Mouse (Mus musculus): ENCODE data around the gene Ppm1h. TPM values are rescaled to one million over a fixed set of nuclear protein-coding genes. Genes with fewer than 3 reads are reported as not detected.

The Ppm1h gene
- polyA plus RNA-seq, 2 experiments: 0.60 to 1.5 TPM

GRCm38 (mm10) chr10:122988372-122988771, 309.8 kb downstream of the Ppm1h start:
- no peak for ATAC-seq (ENCODE audit: insufficient read depth)
- no peaks in the 10 kb centered on the region for H3K9me3 ChIP-seq (ENCODE audit: control insufficient read depth, low read length)
- H3K4me3 ChIP-seq (ENCODE audit: insufficient read depth in 1 of 2, low read depth in 2 of 2, low read length in 2 of 2): no peak overlapping the region
- TF ChIP-seq EP300 (IDR thresholded peaks at IDR 0.05; ENCODE audit: low read depth) (no peak), CTCF (IDR thresholded peaks at IDR 0.05; ENCODE audit: low read depth) (no peak)
- peak overlapping the region; percentile 5; the same call in 1 of the 2 replicates for H3K9ac ChIP-seq (replicated peaks)
- no peaks in the 10 kb centered on the region for H3K36me3 ChIP-seq (replicated peaks; ENCODE audit: control insufficient read depth, insufficient read depth, low read depth)
- peaks cover 19% of the 10 kb centered on the region in 2 experiments for H3K4me1 ChIP-seq (replicated peaks; ENCODE audit: control insufficient read depth in 2 of 2, insufficient read depth in 2 of 2, low read length in 1 of 2)
- WGBS (ENCODE audit: insufficient replicate concordance): 66% methylated on average over 7 of the region's 7 CpGs
- peak overlapping the region; percentile 93 for H3K4me2 ChIP-seq (ENCODE audit: low read depth)
- no peaks in the 10 kb centered on the region for H3K27me3 ChIP-seq (ENCODE audit: control insufficient read depth, insufficient read depth, low read length)
- H3K27ac ChIP-seq: no peak overlapping the region
- DNase-seq (ENCODE audit: low read depth in 3 of 3, low spot score in 3 of 3): no peak

- Histone ChIP-seq H3K4me2 (ENCODE audit: low read depth) (no peak overlapping the region), H3K9ac (replicated peaks) (no peak overlapping the region), H3K36me3 (replicated peaks; ENCODE audit: control insufficient read depth, insufficient read depth, low read depth) (peaks cover 6% of the 10 kb centered on the region; the same call in 1 of the 2 replicates), H3K4me1 (replicated peaks; ENCODE audit: control insufficient read depth in 2 of 2, insufficient read depth in 2 of 2, low read length in 1 of 2) (peaks cover 8 to 10% of the 10 kb centered on the region in 2 experiments; a peak in 3 of 4 replicates), H3K27me3 (ENCODE audit: control insufficient read depth, insufficient read depth, low read length) (no peaks in the 10 kb centered on the region), H3K27ac (no peak overlapping the region), H3K4me3 (ENCODE audit: insufficient read depth in 1 of 2, low read depth in 2 of 2, low read length in 2 of 2) (no peak overlapping the region), H3K9me3 (ENCODE audit: control insufficient read depth, low read length) (no peaks in the 10 kb centered on the region)
- TF ChIP-seq CTCF (IDR thresholded peaks at IDR 0.05; ENCODE audit: low read depth) (no peak), EP300 (IDR thresholded peaks at IDR 0.05; ENCODE audit: low read depth) (no peak)
- DNase-seq (ENCODE audit: low read depth in 3 of 3, low spot score in 3 of 3) (no peak), ATAC-seq (ENCODE audit: insufficient read depth) (no peak)
- 83% methylated on average over 9 of the region's 9 CpGs for WGBS (ENCODE audit: insufficient replicate concordance)
These were observed 311.4 kb downstream of the Ppm1h start for GRCm38 (mm10) chr10:122989916-122990315.

GRCm38 (mm10) chr10:122990606-122991005, 312.0 kb downstream of the Ppm1h start:
- Histone ChIP-seq H3K36me3 (replicated peaks; ENCODE audit: control insufficient read depth, insufficient read depth, low read depth) (peaks cover 10% of the 10 kb centered on the region; the same call in 1 of the 2 replicates), H3K4me2 (ENCODE audit: low read depth) (no peak overlapping the region), H3K9me3 (ENCODE audit: control insufficient read depth, low read length) (no peaks in the 10 kb centered on the region), H3K4me1 (replicated peaks; ENCODE audit: control insufficient read depth in 2 of 2, insufficient read depth in 2 of 2, low read length in 1 of 2) (peaks cover 8 to 10% of the 10 kb centered on the region in 2 experiments; a peak in 3 of 4 replicates), H3K27ac (no peak overlapping the region), H3K9ac (replicated peaks) (no peak overlapping the region), H3K27me3 (ENCODE audit: control insufficient read depth, insufficient read depth, low read length) (no peaks in the 10 kb centered on the region), H3K4me3 (ENCODE audit: insufficient read depth in 1 of 2, low read depth in 2 of 2, low read length in 2 of 2) (no peak overlapping the region)
- TF ChIP-seq EP300 (IDR thresholded peaks at IDR 0.05; ENCODE audit: low read depth) (no peak), CTCF (IDR thresholded peaks at IDR 0.05; ENCODE audit: low read depth) (peak; percentile 18; the same call in 1 of the 2 replicates)
- 86% methylated on average over 6 of the region's 6 CpGs for WGBS (ENCODE audit: insufficient replicate concordance)
- DNase-seq (ENCODE audit: low read depth in 3 of 3, low spot score in 3 of 3): no peak
- no peak for ATAC-seq (ENCODE audit: insufficient read depth)

GRCm38 (mm10) chr10:122991053-122991452, 312.5 kb downstream of the Ppm1h start:
- Histone ChIP-seq H3K9me3 (ENCODE audit: control insufficient read depth, low read length) (no peaks in the 10 kb centered on the region), H3K4me1 (replicated peaks; ENCODE audit: control insufficient read depth in 2 of 2, insufficient read depth in 2 of 2, low read length in 1 of 2) (peaks cover 8 to 10% of the 10 kb centered on the region in 2 experiments; a peak in 3 of 4 replicates), H3K9ac (replicated peaks) (no peak overlapping the region), H3K36me3 (replicated peaks; ENCODE audit: control insufficient read depth, insufficient read depth, low read depth) (peaks cover 11% of the 10 kb centered on the region; the same call in 1 of the 2 replicates), H3K4me2 (ENCODE audit: low read depth) (no peak overlapping the region), H3K4me3 (ENCODE audit: insufficient read depth in 1 of 2, low read depth in 2 of 2, low read length in 2 of 2) (no peak overlapping the region), H3K27ac (no peak overlapping the region), H3K27me3 (ENCODE audit: control insufficient read depth, insufficient read depth, low read length) (no peaks in the 10 kb centered on the region)
- TF ChIP-seq CTCF (IDR thresholded peaks at IDR 0.05; ENCODE audit: low read depth) (no peak), EP300 (IDR thresholded peaks at IDR 0.05; ENCODE audit: low read depth) (no peak)
- DNase-seq (ENCODE audit: low read depth in 3 of 3, low spot score in 3 of 3): no peak
- ATAC-seq (ENCODE audit: insufficient read depth): no peak
- 85% methylated on average over 9 of the region's 9 CpGs for WGBS (ENCODE audit: insufficient replicate concordance)

GRCm38 (mm10) chr10:122991648-122992047, 313.1 kb downstream of the Ppm1h start:
- peaks cover 11% of the 10 kb centered on the region; the same call in 1 of the 2 replicates for H3K36me3 ChIP-seq (replicated peaks; ENCODE audit: control insufficient read depth, insufficient read depth, low read depth)
- H3K9me3 ChIP-seq (ENCODE audit: control insufficient read depth, low read length): no peaks in the 10 kb centered on the region
- DNase-seq (ENCODE audit: low read depth in 3 of 3, low spot score in 3 of 3) (no peak), ATAC-seq (ENCODE audit: insufficient read depth) (no peak)
- H3K4me1 ChIP-seq (replicated peaks; ENCODE audit: control insufficient read depth in 2 of 2, insufficient read depth in 2 of 2, low read length in 1 of 2): peaks cover 8 to 10% of the 10 kb centered on the region in 2 experiments; a peak in 3 of 4 replicates
- H3K4me2 ChIP-seq (ENCODE audit: low read depth): no peak overlapping the region
- WGBS (ENCODE audit: insufficient replicate concordance): 80% methylated on average over 9 of the region's 9 CpGs
- TF ChIP-seq CTCF (IDR thresholded peaks at IDR 0.05; ENCODE audit: low read depth) (no peak), EP300 (IDR thresholded peaks at IDR 0.05; ENCODE audit: low read depth) (no peak)
- H3K4me3 ChIP-seq (ENCODE audit: insufficient read depth in 1 of 2, low read depth in 2 of 2, low read length in 2 of 2): no peak overlapping the region
- H3K9ac ChIP-seq (replicated peaks): no peak overlapping the region
- H3K27ac ChIP-seq: no peak overlapping the region
- H3K27me3 ChIP-seq (ENCODE audit: control insufficient read depth, insufficient read depth, low read length): no peaks in the 10 kb centered on the region
